Mouse (Mus musculus) splenic B cell, adult 2 months (primary cell): Measurements from ENCODE around the gene OR5BS1P.
"Not testable (repeated sequence)": the region's sequence is repeated elsewhere in the genome, so short reads cannot be mapped to it uniquely, and the experiment has no call there.

ENCODE experiments used
- DNase-seq: peaks from one replicate; pipeline ENCODE4 v3.0.0-alpha.2; 2011; ENCODE audit warnings: low read depth, low spot score
- H3K27me3 ChIP-seq: 2 replicates; pipeline ENCODE4 v1.6.1; 2012; ENCODE audit warnings: mild to moderate bottlenecking, low read length, moderate library complexity, mixed read lengths; ENCODE audit not compliant: control insufficient read depth, poor library complexity, insufficient read depth, severe bottlenecking
- H3K36me3 ChIP-seq: 2 replicates; pipeline ENCODE4 v1.6.1; 2012; ENCODE audit warnings: mild to moderate bottlenecking, low read length, moderate library complexity, mixed read lengths; ENCODE audit not compliant: control insufficient read depth, poor library complexity, insufficient read depth, severe bottlenecking

The OR5BS1P gene

DNA sequence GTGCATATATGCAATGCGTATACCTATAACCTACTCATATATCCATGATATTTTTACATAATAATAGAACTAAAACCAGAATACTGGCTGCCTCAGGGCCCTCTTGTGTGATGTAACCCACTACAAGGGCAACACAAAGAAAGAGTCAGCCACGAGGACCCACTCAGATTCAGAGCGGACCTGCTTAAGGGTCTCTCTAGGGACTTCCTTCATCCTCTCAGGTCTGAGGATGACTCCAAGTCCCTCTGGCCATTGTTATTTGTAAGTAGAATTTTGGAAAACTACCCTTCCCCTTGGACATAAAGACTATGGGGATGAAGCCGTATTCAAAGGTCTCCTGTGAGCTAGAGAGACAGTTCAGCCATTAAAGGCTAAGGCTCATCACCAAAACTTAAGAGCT, at the start of gene OR5BS1P:
OR5BS1P (plus strand) TSS at position 301 of the 400 bp plus-strand sequence.
- no peaks in the 10 kb centered on the region for H3K36me3 ChIP-seq

GRCm38 (mm10) chr15:98420897-98421296, 48.8 kb upstream of the OR5BS1P start:
- no peaks in the 10 kb centered on the region for H3K27me3 ChIP-seq
- no peaks in the 10 kb centered on the region for H3K36me3 ChIP-seq
- no peak for DNase-seq

More for the DNA sequence above, at the start of gene OR5BS1P:
- no peak for DNase-seq
- H3K27me3 ChIP-seq = no peaks in the 10 kb centered on the region

GRCm38 (mm10) chr15:98424326-98424725, 45.4 kb upstream of the OR5BS1P start:
- no peaks in the 10 kb centered on the region for H3K36me3 ChIP-seq
- DNase-seq = no peak
- no peaks in the 10 kb centered on the region for H3K27me3 ChIP-seq

GRCm38 (mm10) chr15:98424753-98425152, 44.9 kb upstream of the OR5BS1P start:
- no peaks in the 10 kb centered on the region for H3K36me3 ChIP-seq
- no peaks in the 10 kb centered on the region for H3K27me3 ChIP-seq
- DNase-seq = no peak

DNA sequence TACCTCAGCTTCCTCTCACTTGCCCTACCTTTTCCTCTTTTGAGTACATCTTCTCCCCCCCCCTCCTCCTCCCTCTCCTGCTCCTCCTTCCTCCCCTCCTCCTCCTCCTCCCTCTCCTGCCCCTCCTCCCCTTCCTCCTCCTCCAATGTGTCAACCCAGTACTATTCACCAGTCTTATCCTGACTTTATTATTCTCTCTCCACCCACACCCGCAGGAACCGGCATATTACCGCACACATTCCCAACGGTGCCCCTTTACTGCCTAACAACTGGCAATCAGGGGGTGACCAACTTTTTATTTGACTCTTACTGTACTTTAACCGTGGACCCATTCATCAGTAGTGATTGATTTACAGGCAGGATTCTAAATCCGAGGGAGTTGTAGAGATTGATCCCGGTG, 44.5 kb upstream of the OR5BS1P start:
- DNase-seq = no peak
- H3K27me3 ChIP-seq = no peaks in the 10 kb centered on the region
- H3K36me3 ChIP-seq = no peaks in the 10 kb centered on the region

GRCm38 (mm10) chr15:98430925-98431324, 38.8 kb upstream of the OR5BS1P start, which contains the start of gene Olfr282:
Gene Olfr282 (plus strand): TSS chr15:98431225.
- not testable (repeated sequence) for DNase-seq, H3K27me3 ChIP-seq, H3K36me3 ChIP-seq

- DNase-seq = no peak
- Histone ChIP-seq H3K27me3 (no peaks in the 10 kb centered on the region), H3K36me3 (no peaks in the 10 kb centered on the region)
Measured at GRCm38 (mm10) chr15:98444561-98444960, 25.1 kb upstream of the OR5BS1P start.

DNA sequence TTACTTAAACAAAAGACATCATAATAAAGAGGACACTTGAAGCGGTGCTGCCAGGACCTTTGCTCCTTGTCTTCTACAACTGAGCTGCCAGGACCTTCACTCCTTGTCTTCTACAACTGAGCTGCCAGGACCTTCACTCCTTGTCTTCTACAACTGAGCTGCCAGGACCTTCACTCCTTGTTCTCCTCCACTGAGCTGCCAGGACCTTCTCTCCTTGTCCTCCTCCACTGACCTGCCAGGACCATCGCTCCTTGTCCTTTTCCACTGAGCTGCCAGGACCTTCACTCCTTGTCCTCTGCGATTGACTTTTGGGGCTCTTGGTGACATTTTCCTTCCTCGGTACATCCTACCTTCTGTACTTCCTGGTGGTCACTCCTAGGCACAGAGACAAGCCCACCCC, 21.2 kb upstream of the OR5BS1P start:
- no peaks in the 10 kb centered on the region for H3K36me3 ChIP-seq
- no peak for DNase-seq
- H3K27me3 ChIP-seq = no peaks in the 10 kb centered on the region

GRCm38 (mm10) chr15:98452288-98452687, 17.4 kb upstream of the OR5BS1P start, which contains the start of gene Olfr281:
Gene Olfr281 (plus strand): TSS chr15:98452588.
- no peak for DNase-seq

GRCm38 (mm10) chr15:98471539-98471938, 1.8 kb downstream of the OR5BS1P start:
- no peak for DNase-seq
- no peaks in the 10 kb centered on the region for H3K27me3 ChIP-seq
- no peaks in the 10 kb centered on the region for H3K36me3 ChIP-seq

More at GRCm38 (mm10) chr15:98452288-98452687, 17.4 kb upstream of the OR5BS1P start, which contains the start of gene Olfr281:
- Histone ChIP-seq H3K36me3 (no peaks in the 10 kb centered on the region), H3K27me3 (no peaks in the 10 kb centered on the region)

DNA sequence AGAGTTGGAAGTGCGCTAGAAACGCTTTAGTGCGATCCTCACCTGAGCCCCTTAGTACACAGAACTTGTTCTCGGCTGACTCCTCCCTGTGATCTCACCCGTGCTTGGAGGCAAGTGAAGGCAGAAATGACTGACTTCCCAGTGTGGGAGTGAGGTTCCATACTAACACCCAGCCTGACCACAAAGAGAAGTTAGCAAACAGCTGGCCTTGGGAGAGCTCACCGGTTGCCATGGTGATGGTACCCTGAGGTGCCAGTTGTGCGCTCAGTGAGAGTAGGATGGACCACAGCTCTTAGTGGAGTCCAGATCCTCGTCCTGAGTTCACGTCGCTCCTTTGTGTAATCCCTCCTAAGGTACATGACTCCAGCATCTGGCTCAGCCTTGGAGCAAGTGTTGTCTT, 5.3 kb downstream of the OR5BS1P start:
- no peaks in the 10 kb centered on the region for H3K27me3 ChIP-seq
- no peak for DNase-seq
- H3K36me3 ChIP-seq = no peaks in the 10 kb centered on the region

DNA sequence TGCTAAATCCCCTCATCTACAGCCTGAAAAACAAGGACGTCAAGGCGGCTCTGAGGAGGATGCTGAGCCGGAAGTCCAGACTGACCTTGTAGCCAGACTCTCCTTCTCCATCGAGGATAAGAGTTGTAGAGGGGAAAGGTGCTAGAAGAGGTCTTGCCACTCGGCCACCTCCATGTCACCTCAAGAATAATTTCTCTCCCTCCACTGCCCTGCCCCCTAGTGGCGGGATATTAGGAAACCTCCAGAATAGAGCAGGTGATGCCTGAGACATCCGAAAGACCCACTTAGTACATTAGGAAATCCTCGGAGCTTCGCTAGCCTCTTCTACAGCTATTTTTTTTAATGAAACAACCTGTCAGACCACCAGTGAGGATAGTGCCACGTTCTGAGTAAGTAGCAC, 5.7 kb downstream of the OR5BS1P start:
- Histone ChIP-seq H3K27me3 (no peaks in the 10 kb centered on the region), H3K36me3 (no peaks in the 10 kb centered on the region)
- DNase-seq = peak; percentile 76

DNA sequence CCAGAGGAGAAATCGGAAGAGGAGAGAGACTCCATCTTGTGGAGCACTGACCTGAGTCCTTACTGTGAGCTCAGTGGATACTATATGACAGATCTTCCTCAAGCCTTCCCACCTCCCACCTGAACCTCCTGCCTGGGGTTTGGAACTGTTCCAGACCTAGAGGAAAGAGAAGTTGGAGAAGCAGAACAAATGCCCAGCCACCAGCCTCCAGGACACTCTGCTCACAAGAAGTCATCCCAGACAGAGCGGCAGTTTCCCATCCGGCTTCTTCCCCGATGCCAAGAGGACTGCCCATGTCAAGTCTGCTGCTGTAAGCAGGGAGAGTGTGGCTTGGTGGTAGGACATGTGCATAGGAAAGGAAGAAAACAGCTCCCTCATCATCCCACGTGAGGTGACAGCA, 6.6 kb downstream of the OR5BS1P start:
- H3K36me3 ChIP-seq = no peaks in the 10 kb centered on the region
- DNase-seq = no peak
- no peaks in the 10 kb centered on the region for H3K27me3 ChIP-seq

- Histone ChIP-seq H3K27me3 (no peaks in the 10 kb centered on the region), H3K36me3 (no peaks in the 10 kb centered on the region)
- peak; percentile 36 for DNase-seq
Measured at GRCm38 (mm10) chr15:98479568-98480102, 9.9 kb downstream of the OR5BS1P start.

DNA sequence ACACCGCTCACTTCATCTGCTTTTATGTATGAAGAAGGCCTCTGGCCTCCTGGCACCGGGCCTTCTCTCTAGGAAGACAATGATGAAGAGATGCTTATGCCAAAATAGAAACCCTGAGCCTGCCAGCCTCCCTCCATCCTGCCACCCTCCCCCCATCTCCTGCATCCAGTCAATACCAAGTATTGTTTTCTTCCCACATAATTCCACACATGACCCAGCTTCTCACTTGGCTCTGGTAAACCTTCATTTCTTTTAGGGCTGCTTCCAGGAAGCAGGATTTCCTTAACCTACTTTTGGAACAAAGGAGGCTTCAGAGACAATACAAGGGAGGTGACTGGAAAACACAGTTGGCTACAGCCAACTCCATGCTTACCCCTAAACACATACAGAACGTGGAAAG, 13.0 kb downstream of the OR5BS1P start, which contains the start of gene Lalba:
Lalba (minus strand) TSS at position 21 of the 400 bp plus-strand sequence.
- no peaks in the 10 kb centered on the region for H3K36me3 ChIP-seq
- no peak for DNase-seq
- H3K27me3 ChIP-seq = no peaks in the 10 kb centered on the region
